Mouse (Mus musculus): ENCODE data around the gene Hdac1. TPM values are rescaled to one million over a fixed set of nuclear protein-coding genes. Genes with fewer than 3 reads are reported as not detected.

The Hdac1 gene
- total and polyA plus RNA-seq, 3 experiments = 63.6 to 86.5 (median 76.7) TPM

GRCm38 (mm10) chr4:129582251-129582650 is 39.7 kb upstream of the Hdac1 start:
- Histone ChIP-seq H3K4me3 (ENCODE audit: low read depth, low read length) (no peak overlapping the region), H3K36me3 (replicated peaks) (no peaks in the 10 kb centered on the region), H3K27me3 (ENCODE audit: insufficient read depth, low read length) (peaks cover 21% of the 10 kb centered on the region), H3K4me1 (ENCODE audit: insufficient read depth, low read depth, low read length) (peaks cover 9% of the 10 kb centered on the region), H3K9me3 (replicated peaks) (no peaks in the 10 kb centered on the region)
- no peak for ATAC-seq (ENCODE audit: extremely low read depth, insufficient number of reproducible peaks, low FRiP score, poor library complexity, severe bottlenecking)
- TF ChIP-seq POLR2AphosphoS5 (IDR thresholded peaks at IDR 0.05; ENCODE audit: insufficient replicate concordance, low read depth, low read length) = no peak
- TF ChIP-seq CTCF (IDR thresholded peaks at IDR 0.05; ENCODE audit: low read depth, low read length) = no peak
- no peak for TF ChIP-seq GATA2 (IDR thresholded peaks at IDR 0.05; ENCODE audit: borderline replicate concordance, low read depth, low read length)
- TF ChIP-seq TAL1 (conservative IDR thresholded peaks at IDR 0.05; ENCODE audit: low read depth, low read length) = no peak
- TF ChIP-seq GATA1 (IDR thresholded peaks at IDR 0.05; ENCODE audit: borderline replicate concordance, low read length) = no peak
- DNase-seq (ENCODE audit: low spot score) = no peak

- H3K4me1 ChIP-seq (ENCODE audit: insufficient read depth, low read depth, low read length) = peaks cover 14% of the 10 kb centered on the region
- H3K9me3 ChIP-seq (replicated peaks) = no peaks in the 10 kb centered on the region
- no peak overlapping the region for H3K4me3 ChIP-seq (ENCODE audit: low read depth, low read length)
- TF ChIP-seq GATA1 (IDR thresholded peaks at IDR 0.05; ENCODE audit: borderline replicate concordance, low read length) (no peak), POLR2AphosphoS5 (IDR thresholded peaks at IDR 0.05; ENCODE audit: insufficient replicate concordance, low read depth, low read length) (no peak), CTCF (IDR thresholded peaks at IDR 0.05; ENCODE audit: low read depth, low read length) (no peak), TAL1 (conservative IDR thresholded peaks at IDR 0.05; ENCODE audit: low read depth, low read length) (no peak), GATA2 (IDR thresholded peaks at IDR 0.05; ENCODE audit: borderline replicate concordance, low read depth, low read length) (no peak)
- H3K36me3 ChIP-seq (replicated peaks) = no peaks in the 10 kb centered on the region
- H3K27me3 ChIP-seq (ENCODE audit: insufficient read depth, low read length) = peaks cover 31% of the 10 kb centered on the region
- no peak for ATAC-seq (ENCODE audit: extremely low read depth, insufficient number of reproducible peaks, low FRiP score, poor library complexity, severe bottlenecking)
- DNase-seq (ENCODE audit: low spot score) = no peak
These were observed 37.8 kb upstream of the Hdac1 start for GRCm38 (mm10) chr4:129580347-129580746.

DNA sequence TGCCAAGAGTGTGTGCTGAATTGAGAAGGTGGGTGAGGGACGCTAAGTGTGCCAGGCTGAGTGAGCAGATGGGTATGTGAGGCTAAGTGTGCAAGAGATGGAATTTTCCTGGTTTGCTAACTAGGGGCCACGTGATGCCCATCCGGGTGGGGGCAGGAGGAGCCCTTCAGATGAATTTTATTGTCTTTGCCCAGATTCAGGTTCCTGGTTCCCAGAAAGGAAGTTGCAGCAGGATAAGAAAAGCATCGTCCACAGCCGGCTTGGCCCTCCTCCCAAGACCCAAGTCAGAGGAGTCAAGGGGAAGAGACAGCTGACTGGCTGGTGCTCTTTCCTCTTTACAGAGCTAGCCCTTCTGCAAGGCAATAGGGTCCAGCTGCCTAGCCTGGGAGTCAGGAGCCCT is 36.0 kb upstream of the Hdac1 start, which contains the start of gene Fam167b:
Gene Fam167b, minus strand, starts transcription at position 84 of the 400 bp plus-strand sequence.
- Histone ChIP-seq H3K36me3 (replicated peaks) (no peaks in the 10 kb centered on the region), H3K27me3 (ENCODE audit: insufficient read depth, low read length) (peaks cover 38% of the 10 kb centered on the region), H3K9me3 (replicated peaks) (no peaks in the 10 kb centered on the region), H3K4me1 (ENCODE audit: insufficient read depth, low read depth, low read length) (peaks cover 19% of the 10 kb centered on the region), H3K4me3 (ENCODE audit: low read depth, low read length) (no peak within 1 kb of the TSS)
- ATAC-seq (ENCODE audit: extremely low read depth, insufficient number of reproducible peaks, low FRiP score, poor library complexity, severe bottlenecking) (no peak), DNase-seq (ENCODE audit: low spot score) (no peak)
- TF ChIP-seq CTCF (IDR thresholded peaks at IDR 0.05; ENCODE audit: low read depth, low read length) = no peak
- TF ChIP-seq GATA1 (IDR thresholded peaks at IDR 0.05; ENCODE audit: borderline replicate concordance, low read length) = no peak
- TF ChIP-seq POLR2AphosphoS5 (IDR thresholded peaks at IDR 0.05; ENCODE audit: insufficient replicate concordance, low read depth, low read length) = no peak
- TF ChIP-seq TAL1 (conservative IDR thresholded peaks at IDR 0.05; ENCODE audit: low read depth, low read length) = no peak
- TF ChIP-seq GATA2 (IDR thresholded peaks at IDR 0.05; ENCODE audit: borderline replicate concordance, low read depth, low read length) = no peak

DNA sequence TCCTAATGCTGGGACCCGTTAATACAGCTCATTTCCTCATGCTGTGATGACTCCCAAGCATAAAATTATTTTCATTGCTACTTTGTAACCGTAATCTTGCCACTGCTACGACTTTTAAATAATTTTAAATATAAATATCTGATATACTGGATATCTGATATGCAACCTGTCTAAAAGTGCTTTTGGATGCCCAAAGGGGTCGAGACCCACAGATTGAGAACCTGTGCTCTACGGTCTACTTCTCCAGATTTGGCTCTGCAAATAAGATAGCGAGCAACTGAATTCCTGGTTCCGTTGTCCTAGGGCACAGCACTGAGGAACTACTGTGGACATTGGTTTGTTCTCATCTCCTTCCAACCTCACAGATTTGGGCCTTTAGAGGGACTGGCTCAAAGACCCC is 35.2 kb upstream of the Hdac1 start:
- H3K27me3 ChIP-seq (ENCODE audit: insufficient read depth, low read length) = peaks cover 46% of the 10 kb centered on the region
- H3K4me1 ChIP-seq (ENCODE audit: insufficient read depth, low read depth, low read length) = peaks cover 23% of the 10 kb centered on the region
- no peaks in the 10 kb centered on the region for H3K36me3 ChIP-seq (replicated peaks)
- H3K9me3 ChIP-seq (replicated peaks) = no peaks in the 10 kb centered on the region
- no peak for ATAC-seq (ENCODE audit: extremely low read depth, insufficient number of reproducible peaks, low FRiP score, poor library complexity, severe bottlenecking)
- no peak for DNase-seq (ENCODE audit: low spot score)
- no peak for TF ChIP-seq POLR2AphosphoS5 (IDR thresholded peaks at IDR 0.05; ENCODE audit: insufficient replicate concordance, low read depth, low read length)
- no peak for TF ChIP-seq TAL1 (conservative IDR thresholded peaks at IDR 0.05; ENCODE audit: low read depth, low read length)
- TF ChIP-seq CTCF (IDR thresholded peaks at IDR 0.05; ENCODE audit: low read depth, low read length) = no peak
- TF ChIP-seq GATA1 (IDR thresholded peaks at IDR 0.05; ENCODE audit: borderline replicate concordance, low read length) = no peak
- no peak for TF ChIP-seq GATA2 (IDR thresholded peaks at IDR 0.05; ENCODE audit: borderline replicate concordance, low read depth, low read length)
- H3K4me3 ChIP-seq (ENCODE audit: low read depth, low read length) = no peak overlapping the region

- peaks cover 53% of the 10 kb centered on the region for H3K27me3 ChIP-seq (ENCODE audit: insufficient read depth, low read length)
- DNase-seq (ENCODE audit: low spot score) (peak; percentile 33), ATAC-seq (ENCODE audit: extremely low read depth, insufficient number of reproducible peaks, low FRiP score, poor library complexity, severe bottlenecking) (no peak)
- H3K4me3 ChIP-seq (ENCODE audit: low read depth, low read length) = no peak overlapping the region
- TF ChIP-seq POLR2AphosphoS5 (IDR thresholded peaks at IDR 0.05; ENCODE audit: insufficient replicate concordance, low read depth, low read length) (no peak), GATA2 (IDR thresholded peaks at IDR 0.05; ENCODE audit: borderline replicate concordance, low read depth, low read length) (no peak), TAL1 (conservative IDR thresholded peaks at IDR 0.05; ENCODE audit: low read depth, low read length) (no peak), GATA1 (IDR thresholded peaks at IDR 0.05; ENCODE audit: borderline replicate concordance, low read length) (no peak), CTCF (IDR thresholded peaks at IDR 0.05; ENCODE audit: low read depth, low read length) (no peak)
- H3K36me3 ChIP-seq (replicated peaks) = no peaks in the 10 kb centered on the region
- peaks cover 23% of the 10 kb centered on the region for H3K4me1 ChIP-seq (ENCODE audit: insufficient read depth, low read depth, low read length)
- H3K9me3 ChIP-seq (replicated peaks) = no peaks in the 10 kb centered on the region
These were observed 34.5 kb upstream of the Hdac1 start for GRCm38 (mm10) chr4:129576863-129577491.

DNA sequence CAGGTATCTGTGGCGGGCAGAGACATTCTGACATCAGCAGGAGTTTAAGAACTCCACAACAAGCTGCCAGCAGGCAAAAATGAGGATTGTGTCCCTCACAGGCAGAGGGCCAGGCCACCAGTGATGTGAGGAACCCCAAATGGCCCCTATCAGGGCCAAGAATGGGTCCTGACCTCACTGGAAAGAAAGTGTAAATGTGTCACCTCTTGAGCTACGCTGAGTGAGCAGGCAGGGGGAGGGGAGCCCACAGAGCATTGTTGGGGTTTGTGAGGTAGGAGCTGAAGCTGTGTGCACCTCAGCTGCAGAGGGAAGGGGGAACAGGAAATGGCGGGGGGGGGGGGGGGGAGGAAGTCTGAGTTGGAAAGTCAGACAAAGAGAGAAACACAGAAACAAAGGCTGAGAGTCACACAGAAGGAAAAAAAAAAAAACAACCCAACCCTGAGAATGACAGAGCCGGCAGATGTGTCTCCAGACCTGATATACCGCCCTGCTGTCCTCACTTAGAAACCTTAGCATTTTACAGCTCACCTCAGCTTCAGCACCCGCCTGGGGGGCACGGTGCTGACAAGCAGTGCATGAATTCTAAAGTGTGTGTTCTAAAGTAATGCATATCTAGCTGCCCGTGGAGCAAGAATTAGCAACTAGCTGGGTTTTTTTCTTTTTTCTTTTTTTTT is 32.8 kb upstream of the Hdac1 start:
- ATAC-seq (ENCODE audit: extremely low read depth, insufficient number of reproducible peaks, low FRiP score, poor library complexity, severe bottlenecking) = peak; percentile 45; the same call in 1 of the 2 replicates
- no peaks in the 10 kb centered on the region for H3K9me3 ChIP-seq (replicated peaks)
- peaks cover 58% of the 10 kb centered on the region for H3K27me3 ChIP-seq (ENCODE audit: insufficient read depth, low read length)
- DNase-seq (ENCODE audit: low spot score) = no peak
- peaks cover 21% of the 10 kb centered on the region for H3K4me1 ChIP-seq (ENCODE audit: insufficient read depth, low read depth, low read length)
- no peaks in the 10 kb centered on the region for H3K36me3 ChIP-seq (replicated peaks)
- TF ChIP-seq CTCF (IDR thresholded peaks at IDR 0.05; ENCODE audit: low read depth, low read length) = no peak
- no peak for TF ChIP-seq POLR2AphosphoS5 (IDR thresholded peaks at IDR 0.05; ENCODE audit: insufficient replicate concordance, low read depth, low read length)
- no peak for TF ChIP-seq GATA2 (IDR thresholded peaks at IDR 0.05; ENCODE audit: borderline replicate concordance, low read depth, low read length)
- TF ChIP-seq TAL1 (conservative IDR thresholded peaks at IDR 0.05; ENCODE audit: low read depth, low read length) = no peak
- no peak for TF ChIP-seq GATA1 (IDR thresholded peaks at IDR 0.05; ENCODE audit: borderline replicate concordance, low read length)
- H3K4me3 ChIP-seq (ENCODE audit: low read depth, low read length) = no peak overlapping the region
